Mouse (Mus musculus): ENCODE measurements around the gene Adam15.

Gene Adam15

DNA sequence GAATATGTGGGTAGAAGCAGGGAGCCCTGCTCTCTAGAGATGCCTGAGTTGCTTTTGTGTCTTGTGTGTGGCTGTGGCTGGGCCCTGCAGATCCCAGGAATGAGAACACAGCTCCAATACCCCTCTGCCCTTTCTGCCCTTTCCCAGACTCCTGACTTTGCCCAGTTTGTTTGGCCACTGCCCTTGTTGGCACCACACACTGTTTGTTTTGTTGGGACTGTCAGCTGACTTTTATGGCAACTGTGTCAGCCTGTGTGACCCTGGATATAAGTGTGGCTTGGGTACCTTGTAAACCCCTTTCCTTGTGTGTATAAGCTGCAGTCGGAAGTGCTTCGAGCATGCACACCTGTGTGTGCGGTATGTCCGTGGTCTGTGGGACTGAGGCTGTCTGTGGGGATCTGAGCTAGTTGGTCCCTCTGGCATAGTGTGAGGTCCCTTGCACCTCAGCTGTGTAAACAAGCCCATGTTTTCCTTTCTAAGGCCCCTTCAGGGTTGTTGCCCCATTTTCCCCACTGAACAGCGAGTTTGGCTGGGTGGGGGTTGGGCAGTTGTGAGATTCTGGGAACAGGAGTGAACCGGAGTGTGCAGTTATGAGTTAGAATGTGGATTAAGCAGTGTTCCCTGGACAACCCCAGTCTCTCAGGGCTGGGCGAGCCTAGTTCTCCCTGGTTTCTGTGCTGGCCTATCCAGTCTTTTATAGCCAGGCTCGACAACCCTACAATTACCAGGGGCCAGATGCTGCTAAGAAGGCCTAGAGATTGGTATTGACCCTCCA, 44.1 kb downstream of the Adam15 start:
- no peak for ATAC-seq (ENCODE audit: insufficient number of reproducible peaks, low FRiP score, low TSS enrichment)

GRCm38 (mm10) chr3:89305105-89305504, 44.7 kb downstream of the Adam15 start:
- no peak for ATAC-seq (ENCODE audit: insufficient number of reproducible peaks, low FRiP score, low TSS enrichment)

DNA sequence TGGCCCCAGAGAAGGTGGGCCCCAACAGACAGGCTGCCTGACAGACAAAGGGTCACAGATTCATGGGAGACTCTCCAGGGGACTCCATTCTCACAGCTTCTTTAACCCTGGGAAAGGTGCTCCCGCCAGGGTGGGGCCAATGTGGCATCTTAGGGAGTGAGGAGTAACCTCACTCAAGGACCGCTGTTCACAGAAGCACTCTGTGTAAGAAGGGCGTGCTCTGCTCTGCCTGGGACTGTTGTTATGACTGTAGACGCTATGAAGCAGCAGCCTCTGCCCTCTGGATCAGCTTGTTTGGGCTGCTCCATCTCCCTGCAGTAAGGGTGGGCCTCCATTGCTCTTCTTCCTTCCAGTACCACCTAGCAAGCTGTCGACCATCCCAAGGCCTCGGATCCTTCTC, 45.4 kb downstream of the Adam15 start:
- no peak for ATAC-seq (ENCODE audit: insufficient number of reproducible peaks, low FRiP score, low TSS enrichment)

DNA sequence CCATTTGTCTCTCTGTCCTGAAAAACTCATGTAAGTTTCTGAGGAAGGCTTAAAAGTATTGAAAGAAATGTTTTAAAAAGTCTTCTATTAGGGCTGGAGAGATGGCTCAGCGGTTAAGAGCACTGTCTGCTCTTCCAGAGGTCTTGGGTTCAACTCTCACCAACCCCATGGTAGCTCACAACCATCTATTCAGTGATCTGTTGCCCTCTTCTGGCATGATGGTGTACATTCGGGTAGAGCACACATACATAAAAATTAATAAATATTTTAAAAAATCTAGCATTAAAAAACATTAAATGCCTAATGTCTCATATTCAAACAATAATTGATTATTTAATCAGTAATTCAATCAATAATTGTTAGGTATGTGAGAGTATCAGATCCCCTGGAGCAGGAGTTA, 49.3 kb downstream of the Adam15 start:
- no peak for ATAC-seq (ENCODE audit: insufficient number of reproducible peaks, low FRiP score, low TSS enrichment)

GRCm38 (mm10) chr3:89300071-89300470, 49.7 kb downstream of the Adam15 start:
- ATAC-seq (ENCODE audit: insufficient number of reproducible peaks, low FRiP score, low TSS enrichment): no peak

GRCm38 (mm10) chr3:89299499-89299898, 50.3 kb downstream of the Adam15 start:
- ATAC-seq (ENCODE audit: insufficient number of reproducible peaks, low FRiP score, low TSS enrichment): no peak

GRCm38 (mm10) chr3:89298908-89299307, 50.9 kb downstream of the Adam15 start:
- no peak for ATAC-seq (ENCODE audit: insufficient number of reproducible peaks, low FRiP score, low TSS enrichment)

DNA sequence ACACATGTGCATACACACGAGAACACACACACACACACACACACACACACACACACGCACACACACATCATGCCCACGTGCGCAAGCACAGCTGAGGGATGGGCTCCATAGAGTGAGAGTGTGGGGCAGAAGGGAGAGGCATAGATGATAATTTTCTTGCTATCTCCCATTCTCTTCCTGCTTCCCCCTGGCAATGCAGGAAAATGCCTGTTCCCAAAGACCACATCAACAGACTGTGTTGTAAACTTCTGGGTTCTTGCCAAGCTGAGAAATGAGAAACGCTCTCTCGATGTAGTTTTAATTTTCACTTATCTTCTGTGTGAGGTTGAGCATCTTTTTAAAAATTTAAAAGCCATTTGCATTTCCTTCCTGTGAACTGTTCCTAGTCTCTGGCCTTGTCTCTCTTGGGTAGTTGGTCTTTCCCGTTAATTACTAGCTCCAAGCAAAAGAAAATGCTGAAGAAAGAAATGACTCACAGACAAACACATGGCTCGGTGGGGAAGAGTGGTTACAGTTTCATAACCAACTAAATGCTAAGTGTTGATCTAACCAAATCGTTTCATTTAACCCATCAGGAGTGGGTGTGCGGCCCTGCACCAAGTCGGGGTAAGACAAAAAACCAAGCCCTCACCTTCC, 52.9 kb downstream of the Adam15 start:
- no peak for ATAC-seq (ENCODE audit: insufficient number of reproducible peaks, low FRiP score, low TSS enrichment)

- ATAC-seq (ENCODE audit: insufficient number of reproducible peaks, low FRiP score, low TSS enrichment): no peak
Measured at GRCm38 (mm10) chr3:89295685-89296230, 54.0 kb downstream of the Adam15 start.

GRCm38 (mm10) chr3:89294195-89294594, 55.6 kb downstream of the Adam15 start:
- no peak for ATAC-seq (ENCODE audit: insufficient number of reproducible peaks, low FRiP score, low TSS enrichment)

DNA sequence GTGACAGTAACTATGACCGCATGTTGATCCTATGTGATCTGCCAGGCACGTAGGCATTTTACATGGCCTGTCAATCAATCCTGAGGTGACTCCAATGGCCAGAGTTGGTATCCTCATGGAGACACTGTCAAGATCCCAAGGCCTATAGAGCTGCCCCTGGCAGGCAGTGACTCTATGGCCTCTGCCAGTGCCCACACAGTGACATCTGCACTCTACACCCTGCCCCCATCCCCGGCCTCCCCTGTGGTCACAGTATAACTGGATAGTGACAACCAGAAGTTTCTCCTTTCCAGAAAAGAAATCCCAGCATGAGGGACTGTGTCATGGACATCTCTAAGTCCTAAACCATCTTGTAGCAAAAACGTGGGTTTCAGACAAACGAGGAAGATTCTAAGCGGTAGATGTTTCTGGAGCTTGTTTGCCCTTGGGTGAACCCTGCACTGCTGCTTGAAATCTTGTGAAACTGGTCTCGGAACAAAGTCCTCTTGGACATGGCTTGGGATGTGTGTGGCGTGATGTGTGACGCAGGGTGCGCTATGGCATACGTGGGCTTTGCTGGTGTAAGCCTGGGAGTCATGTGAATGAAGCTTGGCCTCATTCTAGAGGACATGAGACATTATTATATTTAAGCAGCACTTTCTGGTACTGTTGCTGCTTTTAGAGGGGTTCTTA, 56.4 kb downstream of the Adam15 start:
- no peak for ATAC-seq (ENCODE audit: insufficient number of reproducible peaks, low FRiP score, low TSS enrichment)

GRCm38 (mm10) chr3:89292303-89292702, 57.5 kb downstream of the Adam15 start:
- no peak for ATAC-seq (ENCODE audit: insufficient number of reproducible peaks, low FRiP score, low TSS enrichment)

GRCm38 (mm10) chr3:89291874-89292273, 57.9 kb downstream of the Adam15 start:
- ATAC-seq (ENCODE audit: insufficient number of reproducible peaks, low FRiP score, low TSS enrichment): no peak

All from cerebellum, adult (tissue).